Mouse (Mus musculus) megakaryocyte progenitor cell, adult 5-6 weeks (primary cell): ENCODE measurements at regions not wholly inside any gene's neighbourhood (a gene's known extent, or its start where the extent isn't known, plus 50 kb on each side); places are given as distances from the start of the nearest gene placed in this dataset.

ENCODE experiments used
- ATAC-seq: replicated peaks from 2 replicates; pipeline ENCODE4 v1.8.0; 2016; ENCODE audit warnings: mild to moderate bottlenecking, moderate TSS enrichment, inconsistent platforms; ENCODE audit not compliant: poor library complexity

DNA sequence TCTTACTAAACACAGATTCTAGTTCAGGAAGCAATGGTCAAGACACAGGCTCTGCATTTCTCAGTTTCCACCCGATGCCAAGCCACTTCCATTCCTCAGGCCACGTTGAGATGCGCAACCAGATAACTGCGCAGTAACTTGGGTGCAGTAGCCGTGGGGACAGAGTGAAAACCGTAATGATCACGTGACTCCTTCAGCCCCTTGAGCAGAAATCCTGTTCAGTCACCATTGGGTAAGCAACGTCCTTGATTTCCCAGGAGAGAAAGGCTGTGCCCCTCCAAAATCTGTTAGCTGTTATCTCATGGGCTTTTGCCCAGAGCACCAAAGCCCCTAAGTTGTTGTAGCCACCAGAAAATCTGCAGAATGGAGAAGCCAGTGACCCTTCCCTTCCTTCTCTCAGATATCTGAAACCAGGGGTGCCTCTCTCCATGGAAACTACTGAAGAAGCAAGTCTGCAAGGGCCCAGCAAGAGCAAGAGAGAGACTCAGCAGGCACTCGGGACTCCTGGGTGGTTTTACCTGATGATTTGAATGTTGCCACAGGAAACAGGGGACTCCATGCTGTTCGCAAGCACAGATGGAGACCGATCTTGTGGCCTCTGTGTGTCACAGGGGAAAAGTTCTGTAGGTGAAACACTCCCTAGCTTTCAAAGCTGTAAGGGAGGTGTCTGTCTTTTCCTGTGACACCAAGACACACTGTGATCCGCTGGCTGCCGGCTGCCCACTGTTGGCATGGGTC lies 126.7 kb downstream of the Lmo4 start:
- ATAC-seq, result no peak

DNA sequence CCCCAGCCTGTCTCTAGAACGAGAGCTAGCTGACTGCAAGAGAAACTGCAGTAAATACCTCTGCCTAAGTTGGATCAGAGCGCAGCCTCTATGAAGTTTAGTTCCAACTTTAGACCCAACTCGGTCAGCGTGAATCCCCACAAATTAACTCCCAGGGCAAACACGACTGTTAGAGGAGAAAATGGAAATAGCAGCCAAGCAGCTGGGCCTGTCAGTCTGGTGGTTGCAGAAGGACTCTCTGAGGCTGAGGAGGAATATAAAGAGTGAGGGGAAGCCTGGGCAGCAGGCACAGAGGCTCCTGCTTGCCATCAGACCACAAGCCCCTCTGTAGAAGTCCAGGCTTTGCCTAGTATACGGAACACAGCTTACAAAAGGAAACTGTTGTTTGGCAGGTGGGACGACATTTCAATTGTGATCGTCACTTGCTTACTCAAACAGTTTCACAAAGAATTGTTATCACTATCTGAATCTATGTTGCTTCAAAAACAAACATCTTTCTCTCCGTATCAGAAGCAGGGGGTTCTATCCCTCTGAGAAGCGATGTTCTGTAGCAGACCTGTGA lies 135.0 kb downstream of the Lmo4 start:
- ATAC-seq, result no peak

GRCm38 (mm10) chr3:144067016-144067415 lies 138.0 kb downstream of the Lmo4 start:
- ATAC-seq, result no peak

DNA sequence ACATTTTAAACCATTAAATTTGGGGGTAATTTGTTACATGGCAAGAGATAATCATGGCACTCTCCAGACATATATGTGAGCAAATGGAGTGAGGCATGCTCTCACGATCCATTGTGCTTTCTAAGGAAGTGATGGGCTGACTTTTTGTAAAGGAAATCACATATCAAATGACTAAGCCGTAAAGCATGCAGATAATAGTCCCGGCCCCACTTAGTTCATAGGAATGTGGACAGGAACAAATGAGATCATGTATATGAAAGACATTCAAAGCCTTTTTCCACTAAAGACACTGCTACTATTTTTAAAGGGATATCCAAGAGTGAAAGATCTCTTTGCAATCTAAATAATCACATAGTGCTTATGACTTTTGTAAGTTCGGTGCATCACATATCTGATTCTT lies 146.9 kb downstream of the Lmo4 start:
- no peak for ATAC-seq

- no peak for ATAC-seq
These were observed 154.7 kb downstream of the Lmo4 start for GRCm38 (mm10) chr3:144050341-144050740.

- ATAC-seq, result peak; percentile 37; the same call in 1 of the 2 replicates
These were observed 155.8 kb downstream of the Lmo4 start for GRCm38 (mm10) chr3:144049270-144049669.

DNA sequence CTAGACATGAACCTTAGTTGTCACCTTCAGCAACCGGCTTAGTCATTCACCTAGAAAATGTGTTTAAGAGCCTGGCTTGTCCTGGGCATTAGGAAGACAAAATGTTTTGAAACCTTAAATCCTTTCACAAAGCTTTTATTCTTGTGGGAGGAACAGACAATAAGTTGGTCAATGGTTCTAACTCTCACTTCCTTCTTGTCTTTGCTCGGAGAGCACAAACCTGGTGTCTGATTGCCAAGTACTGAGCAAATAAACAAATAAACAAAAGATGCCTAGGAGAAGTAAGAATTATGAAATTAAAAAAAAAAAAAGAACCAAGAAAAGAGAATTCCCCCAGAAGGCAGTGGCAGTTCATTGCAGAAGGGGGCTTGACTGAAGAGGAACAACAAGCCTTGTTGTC lies 160.7 kb downstream of the Lmo4 start:
- peak; percentile 43 for ATAC-seq

GRCm38 (mm10) chr3:144041788-144042187 lies 163.2 kb downstream of the Lmo4 start:
- peak; percentile 96 for ATAC-seq

DNA sequence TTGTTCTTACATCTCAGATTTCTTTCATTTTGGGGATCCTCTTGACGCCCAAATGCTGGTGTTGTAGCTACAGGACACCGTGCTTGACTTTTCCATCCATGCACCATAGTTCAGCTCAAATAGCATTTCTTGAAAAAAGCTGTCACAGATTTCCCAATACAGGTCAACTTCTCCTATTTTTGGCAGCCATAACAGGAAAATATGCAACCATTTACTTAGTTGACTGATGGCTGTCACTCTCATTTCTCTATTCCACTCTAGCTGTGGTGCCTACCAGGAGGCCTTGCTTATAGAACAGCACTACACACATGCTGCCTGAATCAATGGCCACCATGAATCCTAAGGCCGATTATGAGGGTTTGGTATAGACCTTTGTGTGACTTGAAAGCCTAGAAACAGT lies 165.5 kb downstream of the Lmo4 start:
- peak; percentile 59 for ATAC-seq

DNA sequence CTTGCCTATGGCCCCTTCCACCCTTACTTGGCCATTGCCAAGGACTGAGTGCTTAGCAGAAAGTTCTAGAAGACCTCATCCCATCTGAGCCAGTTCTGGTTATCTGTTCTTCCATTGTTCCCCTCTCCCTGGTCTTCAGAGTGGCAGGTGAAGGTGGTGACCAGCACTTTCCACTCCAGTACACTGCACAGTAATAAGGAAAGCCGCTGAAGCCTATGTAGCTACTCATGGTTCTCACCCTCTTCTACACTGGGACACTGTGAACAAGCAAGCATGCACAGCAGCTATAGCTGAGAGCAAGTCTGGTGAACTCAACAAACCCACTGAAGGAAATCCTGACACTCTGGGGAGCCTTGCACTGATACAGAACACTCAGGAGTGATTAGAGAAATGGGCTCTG lies 175.4 kb downstream of the Lmo4 start:
- ATAC-seq, result no peak

GRCm38 (mm10) chr3:144029121-144029520 lies 175.9 kb downstream of the Lmo4 start:
- ATAC-seq, result no peak

DNA sequence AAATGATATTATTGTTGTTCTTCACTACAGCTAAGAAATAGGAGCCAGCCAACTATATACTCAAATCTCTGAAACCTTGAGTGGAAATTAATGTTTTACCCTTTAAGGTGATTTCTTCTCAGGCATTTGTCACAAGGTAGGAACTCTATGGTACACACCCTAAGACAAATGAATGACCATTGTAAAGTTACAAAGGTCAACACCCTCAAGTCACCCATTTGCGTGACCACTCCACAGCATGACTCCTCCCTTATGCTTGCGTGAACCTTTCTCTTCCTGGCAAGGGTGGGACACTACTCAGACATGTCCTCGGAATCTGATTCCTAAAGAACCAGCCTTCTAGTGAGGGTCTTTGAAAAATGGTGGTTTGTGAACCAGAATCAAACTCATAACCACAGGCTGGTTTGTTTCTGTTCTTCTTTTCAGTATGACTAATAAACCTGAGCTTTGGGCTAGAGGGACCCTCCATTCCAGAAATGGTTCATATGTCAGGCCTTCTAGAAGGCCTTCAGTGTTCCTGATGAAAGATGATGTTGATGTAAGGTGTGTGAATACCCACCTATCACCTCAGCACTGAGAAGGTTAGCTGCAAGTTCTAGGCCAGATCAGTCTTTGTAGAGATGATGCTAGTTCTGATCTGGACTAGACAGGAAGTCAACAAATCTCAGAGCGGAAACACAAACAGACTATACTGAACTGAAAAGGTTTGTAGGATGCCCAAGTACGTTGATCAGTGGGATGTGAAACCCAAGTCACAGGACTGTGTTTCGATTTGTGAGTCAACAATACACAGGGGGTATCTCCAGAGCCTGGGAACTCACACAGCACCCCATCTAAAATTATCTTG lies 177.7 kb downstream of the Lmo4 start:
- ATAC-seq, result 0 out of 2 replicates have a peak, but pooled peaks have one; percentile 26

GRCm38 (mm10) chr3:144025451-144026125 lies 179.4 kb downstream of the Lmo4 start:
- no peak for ATAC-seq

- no peak for ATAC-seq
These were observed 180.8 kb downstream of the Lmo4 start for GRCm38 (mm10) chr3:144024216-144024615.

DNA sequence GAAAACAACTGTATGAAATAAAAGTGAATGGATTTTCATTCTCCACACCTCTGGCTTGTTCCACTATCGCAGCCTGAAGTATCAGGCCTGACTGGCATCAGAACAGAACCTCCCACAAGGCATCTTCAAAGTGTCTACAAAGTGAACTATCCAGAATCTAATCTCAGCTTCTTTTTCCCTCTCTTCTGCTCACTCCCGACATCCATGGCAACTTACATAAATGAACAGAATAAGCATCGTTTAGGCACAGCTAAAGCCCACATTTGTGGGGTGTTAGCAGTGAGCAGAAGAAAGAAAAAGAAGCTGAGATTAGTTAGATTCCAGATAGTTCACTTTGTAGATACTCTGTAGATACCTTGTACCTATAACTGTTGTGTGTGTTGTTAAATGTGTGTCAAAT lies 182.0 kb downstream of the Lmo4 start:
- ATAC-seq, result no peak

- no peak for ATAC-seq
These were observed 183.1 kb downstream of the Lmo4 start for GRCm38 (mm10) chr3:144021969-144022368.

DNA sequence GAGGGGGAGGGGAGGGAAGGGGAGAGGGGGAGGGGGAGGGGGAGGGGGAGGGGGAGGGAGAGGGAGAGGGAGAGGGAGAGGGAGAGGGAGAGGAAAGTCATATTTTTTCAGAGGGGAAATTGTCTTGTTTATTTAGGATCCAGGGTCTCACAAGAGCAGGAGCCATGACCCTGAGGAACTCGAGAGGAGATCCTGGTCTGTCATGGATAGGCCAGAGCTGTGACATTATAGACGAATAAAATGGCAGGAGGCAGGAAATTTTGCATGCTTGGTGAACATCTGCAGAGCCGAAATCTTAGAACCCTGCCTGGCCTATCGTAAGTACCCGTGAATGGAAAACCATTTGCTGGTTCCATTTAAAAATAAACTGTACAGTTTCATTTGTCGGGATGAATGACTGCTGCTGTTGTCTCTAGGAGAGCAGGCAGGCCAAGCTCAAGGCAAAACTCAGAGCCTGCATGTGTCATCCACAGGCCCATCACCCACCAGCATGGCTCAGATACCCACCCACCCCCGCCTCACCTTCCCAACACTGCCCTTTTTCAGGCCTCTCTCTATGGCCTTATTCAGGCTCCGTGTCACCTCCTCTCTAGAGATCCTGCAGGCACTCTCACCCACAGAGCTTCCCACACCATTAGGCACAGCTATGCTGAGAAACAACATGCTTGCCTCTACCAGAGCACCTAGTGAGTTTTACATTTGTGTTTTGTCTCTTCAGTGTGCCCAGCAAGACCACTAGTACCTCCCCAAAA lies 184.7 kb downstream of the Lmo4 start:
- no peak for ATAC-seq

DNA sequence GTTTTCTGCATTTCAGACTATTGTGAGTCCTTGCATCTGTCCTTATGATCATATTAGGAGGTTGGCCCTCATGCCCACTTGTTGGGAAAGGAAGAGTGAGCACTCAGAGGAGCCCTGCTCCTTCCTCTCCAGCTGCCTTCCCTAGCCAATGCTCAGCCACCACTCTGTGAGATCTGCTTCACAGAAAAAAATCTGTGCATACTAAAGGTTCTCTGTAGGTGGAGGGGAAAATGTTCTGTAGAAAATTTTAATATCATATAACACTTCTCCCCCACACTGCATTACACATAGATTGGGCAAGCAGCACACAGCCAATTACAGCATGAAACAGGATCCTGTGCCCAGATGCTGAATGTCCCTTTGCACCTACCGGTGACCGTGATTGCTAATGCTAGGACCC lies 185.7 kb downstream of the Lmo4 start:
- no peak for ATAC-seq

GRCm38 (mm10) chr3:144018559-144018958 lies 186.5 kb downstream of the Lmo4 start:
- ATAC-seq, result no peak

DNA sequence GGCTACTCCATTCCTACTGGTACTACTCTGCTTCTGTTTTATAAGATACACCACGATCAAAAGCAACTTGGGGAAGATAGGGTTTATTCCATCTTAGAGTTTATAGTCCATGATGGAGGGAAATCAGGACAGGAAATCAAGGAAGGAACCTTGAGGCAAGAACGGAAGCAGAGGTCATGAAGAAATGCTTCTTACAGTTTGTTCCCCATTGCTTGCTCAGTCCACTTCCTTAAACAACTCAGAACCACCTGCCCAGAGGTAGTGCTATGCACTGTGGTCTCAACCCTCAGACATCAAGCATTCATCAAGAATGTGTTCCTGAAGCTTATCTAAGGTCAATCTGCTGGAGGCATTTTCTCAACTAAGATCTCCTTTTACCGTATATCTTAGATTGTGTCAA lies 189.8 kb downstream of the Lmo4 start:
- peak; percentile 87 for ATAC-seq
